In the genomic region with DNA sequence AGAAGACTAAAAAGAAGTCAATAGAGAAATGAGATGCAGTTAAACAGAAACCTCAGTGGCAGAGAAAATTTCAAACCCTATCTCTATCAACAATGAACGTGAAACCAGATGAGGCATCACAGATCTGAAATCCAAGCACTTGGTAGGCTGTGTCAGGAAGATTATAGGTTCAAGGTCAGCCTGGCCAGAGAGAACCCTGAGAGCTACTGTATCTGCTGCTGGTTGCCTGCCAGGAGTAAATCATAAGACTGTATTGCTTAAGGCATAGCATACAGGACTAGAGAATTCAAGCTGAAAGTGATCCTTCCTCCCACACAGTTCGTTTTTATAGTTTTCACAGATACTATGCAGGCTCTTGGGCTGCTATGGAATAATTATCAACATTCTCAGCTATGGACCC, we compare ENCODE assay signal across 24 mouse cellular contexts.
"Had no signal": no experiment of that assay in that cellular context is flagged by ENCODE, and none has a peak within 500 bp of the region (broad histone marks: within the 10 kb centered on the region; RNA-seq: fewer than 3 reads in every experiment).

No protein-coding gene starts in this region.

- ATAC-seq: liver, embryonic 12.5 days; midbrain, embryonic 15.5 days had no signal

- H3K4me2 ChIP-seq: limb, embryonic 13.5 days; liver, embryonic 12.5 days; liver, embryonic 15.5 days; lung, embryonic 15.5 days; midbrain, embryonic 12.5 days; midbrain, embryonic 15.5 days; neural tube, embryonic 13.5 days; stomach, embryonic 15.5 days had no signal

- H3K27ac ChIP-seq: kidney, postnatal 0 days; layer of hippocampus, adult 2 months; limb, embryonic 10.5 days; limb, embryonic 13.5 days; liver, embryonic 12.5 days; liver, embryonic 15.5 days; lung, embryonic 15.5 days; macrophage; midbrain, embryonic 12.5 days; midbrain, embryonic 15.5 days; neural tube, embryonic 13.5 days; stomach, embryonic 15.5 days had no signal

- H3K9ac ChIP-seq: limb, embryonic 13.5 days; liver, embryonic 12.5 days; liver, embryonic 15.5 days; lung, embryonic 15.5 days; midbrain, embryonic 12.5 days; midbrain, embryonic 15.5 days; neural tube, embryonic 13.5 days; stomach, embryonic 15.5 days had no signal

- H3K4me3 ChIP-seq: layer of hippocampus, adult 2 months; limb, embryonic 10.5 days; limb, embryonic 13.5 days; liver, embryonic 12.5 days; liver, embryonic 15.5 days; lung, embryonic 15.5 days; midbrain, embryonic 12.5 days; midbrain, embryonic 15.5 days; neural tube, embryonic 13.5 days; stomach, embryonic 15.5 days had no signal

- H3K36me3 ChIP-seq: limb, embryonic 10.5 days; limb, embryonic 13.5 days; liver, embryonic 12.5 days; liver, embryonic 15.5 days; lung, embryonic 15.5 days; midbrain, embryonic 12.5 days; midbrain, embryonic 15.5 days; neural tube, embryonic 13.5 days; stomach, embryonic 15.5 days had no signal

- H3K4me1 ChIP-seq: limb, embryonic 10.5 days; limb, embryonic 13.5 days; lung, embryonic 15.5 days; midbrain, embryonic 12.5 days; midbrain, embryonic 15.5 days; neural tube, embryonic 13.5 days; stomach, embryonic 15.5 days had no signal

- H3K27me3 ChIP-seq: limb, embryonic 13.5 days; liver, embryonic 12.5 days; liver, embryonic 15.5 days; lung, embryonic 15.5 days; midbrain, embryonic 12.5 days; midbrain, embryonic 15.5 days; neural tube, embryonic 13.5 days; stomach, embryonic 15.5 days had no signal

- DNase-seq: kidney, adult 2 months; kidney, postnatal 25 days; layer of hippocampus, adult 9-11 months; liver; lung, adult 18-20 months; lung, postnatal 10 days; retina, postnatal 1 day; right cerebral cortex, postnatal 25 days; spleen, adult 18-20 months; thymus, adult 2 months; thymus, postnatal 14 days; thymus, postnatal 4 days had no signal

- H3K9me3 ChIP-seq: limb, embryonic 10.5 days; limb, embryonic 13.5 days; liver, embryonic 12.5 days; liver, embryonic 15.5 days; lung, embryonic 15.5 days; midbrain, embryonic 12.5 days; midbrain, embryonic 15.5 days; neural tube, embryonic 13.5 days; stomach, embryonic 15.5 days had no signal
